Mouse (Mus musculus): Measurements from ENCODE around the gene Ube2g2. TPM values are rescaled to one million over a fixed set of nuclear protein-coding genes. Genes with fewer than 3 reads are reported as not detected.

The Ube2g2 gene
- total RNA-seq (2021): 10 to 100 TPM; 95.4 to 100.0 TPM
- long read RNA-seq, experiment 1, transcript Ube2g2-204 (6 exons, 2,031 nt): major isoform, 221 of 242 reads
- long read RNA-seq, experiment 1, partial matches to known transcripts: 5 of 242 reads
- long read RNA-seq, experiment 1, other reads (novel, unspliced or antisense): 13 of 242 reads
- long read RNA-seq, experiment 2, transcript Ube2g2-204 (6 exons, 2,031 nt): major isoform, 274 of 305 reads
- long read RNA-seq, experiment 2, partial matches to known transcripts: 22 of 305 reads
- long read RNA-seq, experiment 2, other reads (novel, unspliced or antisense): 6 of 305 reads

DNA sequence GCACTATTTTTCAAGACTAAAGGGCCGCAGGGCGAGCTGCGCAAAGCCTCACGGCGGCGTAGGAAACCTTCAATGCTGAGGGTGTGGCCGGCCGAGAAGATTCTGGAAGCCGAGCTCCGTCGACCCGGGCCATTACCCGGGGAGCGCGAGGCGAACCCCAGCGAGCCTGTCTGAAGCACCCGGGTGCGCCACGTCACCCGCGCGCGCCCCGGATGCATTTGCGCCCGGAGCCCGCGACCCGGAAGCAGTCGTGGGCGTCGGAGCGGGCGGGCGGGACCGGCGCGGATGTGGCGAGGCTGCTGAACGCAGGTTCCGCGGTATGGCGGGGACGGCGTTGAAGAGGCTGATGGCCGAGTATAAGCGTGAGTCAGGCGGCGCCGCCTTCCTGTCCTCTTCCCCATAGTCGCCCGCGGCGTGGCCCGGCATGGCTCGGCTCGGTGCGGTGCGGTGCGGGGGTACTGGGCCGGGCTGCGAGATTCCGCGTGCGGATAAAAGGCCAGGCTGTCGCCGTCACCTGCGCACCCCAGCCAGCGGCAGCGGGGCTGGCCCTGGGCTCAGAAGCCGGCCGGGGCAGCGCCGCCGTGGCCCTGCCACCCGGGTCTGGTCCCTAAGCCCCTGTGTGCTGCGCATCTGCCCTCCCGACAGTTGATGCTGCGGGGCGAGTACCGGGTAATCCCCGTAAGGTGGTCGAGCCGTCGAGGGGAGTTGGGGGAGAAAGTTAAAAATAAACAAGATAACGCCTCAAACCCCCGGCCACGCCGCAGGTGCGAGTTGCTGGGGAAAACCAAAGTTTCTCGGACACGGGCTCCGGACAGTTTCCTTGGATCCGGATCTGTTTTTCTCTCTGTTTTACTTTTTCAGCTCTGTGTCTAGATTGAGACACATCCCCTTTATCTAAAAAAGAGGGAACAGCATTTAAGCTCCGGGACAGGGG lies at the start of gene Ube2g2:
Ube2g2 (plus strand) TSS at position 221 of the 934 bp plus-strand sequence.
- DNase-seq: peak; percentile 97
- intact Hi-C loops (cut with DNase I): loop anchor here (5.0 kb wide), 2 partner anchors 40 to 545 kb away; partner anchors contain the start of genes D10Jhu81e and Pttg1ip
- Histone ChIP-seq H3K4me3 (peak within 1 kb of the TSS; percentile 80), H3K27ac (peak within 1 kb of the TSS; percentile 95)
- TF ChIP-seq CTCF (IDR thresholded peaks at IDR 0.05): no peak

DNA sequence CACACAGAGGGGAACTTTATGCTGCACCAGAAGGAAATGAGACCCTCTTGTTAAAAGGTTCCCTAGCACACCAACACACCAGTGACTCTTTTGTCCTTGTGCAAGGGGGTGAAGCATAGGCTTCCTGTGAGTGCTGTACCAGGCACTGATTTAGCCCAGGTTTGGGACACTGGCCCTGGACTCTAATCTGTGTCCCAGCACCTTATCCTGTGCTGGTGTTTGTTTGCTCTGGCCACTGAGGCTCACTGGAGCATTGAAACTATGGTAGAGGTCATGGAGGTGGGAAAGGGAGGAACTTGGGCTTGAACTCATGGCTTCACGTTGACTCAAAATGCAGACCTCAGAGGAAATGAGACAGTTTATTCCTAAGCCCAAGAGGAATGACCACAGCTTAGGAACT lies 48.9 kb upstream of the Ube2g2 start:
- TF ChIP-seq CTCF (IDR thresholded peaks at IDR 0.05): no peak
- no peak for DNase-seq
- intact Hi-C loops (cut with DNase I): loop anchor here (10.0 kb wide), 1 partner anchor 1548 kb away; no protein-coding TSS in a partner anchor

DNA sequence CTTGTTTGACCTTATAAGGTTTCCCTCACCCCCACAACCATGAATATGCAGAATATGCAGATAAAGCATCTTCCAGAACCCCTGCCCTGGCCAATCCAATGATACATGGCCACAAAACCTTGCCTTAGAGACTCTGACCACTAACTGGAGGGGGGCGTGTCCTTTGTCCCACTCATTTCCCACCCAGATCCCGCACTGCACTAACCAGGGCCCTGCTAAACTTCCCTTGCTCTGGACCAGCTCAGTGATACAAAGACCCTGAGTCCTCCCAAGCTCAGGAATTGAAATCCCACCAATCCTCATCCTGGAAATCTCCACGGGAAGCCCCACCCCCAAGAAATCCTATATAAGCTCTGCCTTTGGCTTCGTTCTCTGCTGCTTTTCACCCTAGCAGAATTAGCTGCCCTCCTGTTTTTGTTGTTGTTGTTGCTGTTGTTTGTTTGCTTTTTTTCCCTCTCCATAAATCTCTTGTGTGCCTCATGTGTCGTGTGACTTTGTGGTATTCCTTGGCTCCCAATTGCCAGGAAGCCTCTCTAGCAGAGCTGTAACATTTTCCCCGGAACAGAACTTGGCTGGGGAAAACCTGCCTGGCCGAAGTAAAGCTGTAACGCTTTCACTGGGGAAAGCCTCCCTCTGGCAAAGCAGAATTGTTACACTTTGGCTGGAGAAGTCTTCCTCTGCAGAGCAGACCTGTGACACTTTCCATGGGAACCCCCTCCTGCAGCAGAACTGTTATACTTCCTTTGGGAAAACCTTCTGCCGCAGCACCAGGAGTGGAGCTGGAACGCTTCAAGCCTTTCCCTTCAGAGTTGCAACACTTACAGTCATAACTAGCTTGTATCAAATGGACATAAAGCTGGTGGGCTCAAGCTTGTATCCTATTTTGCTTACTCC lies 41.8 kb upstream of the Ube2g2 start:
- no peak for TF ChIP-seq CTCF (IDR thresholded peaks at IDR 0.05)
- no peak overlapping the region for H3K4me3 ChIP-seq
- peak; percentile 51 for DNase-seq
- intact Hi-C loops (cut with DNase I): loop anchor here (5.0 to 10.0 kb wide), 2 partner anchors 42 to 165 kb away; partner anchors contain the start of genes Adarb1 and Ube2g2
- H3K27ac ChIP-seq: peak overlapping the region; percentile 97

More for the DNA sequence above, 48.9 kb upstream of the Ube2g2 start:
- no peak overlapping the region for H3K27ac ChIP-seq
- no peak overlapping the region for H3K4me3 ChIP-seq

DNA sequence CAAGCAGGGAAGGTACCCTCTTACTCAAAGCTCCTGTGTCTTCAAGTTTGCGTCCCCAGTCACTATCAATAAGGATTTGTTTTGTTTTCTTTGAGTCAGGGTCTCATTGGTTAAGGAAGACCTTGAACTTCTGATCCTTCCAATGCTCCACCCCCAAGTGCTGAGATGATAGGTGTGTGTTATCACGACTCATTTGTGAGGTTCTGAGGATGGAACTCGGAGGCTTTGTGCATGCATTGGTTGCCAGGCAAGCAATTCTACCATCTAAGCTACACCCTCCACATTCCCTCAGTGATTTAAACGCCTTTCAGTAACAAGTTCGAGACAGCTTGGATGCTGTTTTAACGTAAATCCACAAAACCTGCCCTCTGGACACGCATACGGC lies 41.1 kb upstream of the Ube2g2 start:
- peak overlapping the region; percentile 97 for H3K27ac ChIP-seq
- peak overlapping the region; percentile 82 for H3K4me3 ChIP-seq
- TF ChIP-seq CTCF (IDR thresholded peaks at IDR 0.05): no peak
- DNase-seq: no peak
- intact Hi-C loops (cut with DNase I): loop anchor here (5.0 to 10.0 kb wide), 2 partner anchors 41 to 166 kb away; partner anchors contain the start of genes Adarb1 and Ube2g2

GRCm38 (mm10) chr10:77581408-77582284 lies 40.4 kb upstream of the Ube2g2 start, which contains the start of gene Pttg1ip:
Pttg1ip (plus strand) TSS chr10:77581720.
- no peak for TF ChIP-seq CTCF (IDR thresholded peaks at IDR 0.05)
- peak; percentile 99 for DNase-seq
- Histone ChIP-seq H3K4me3 (peak within 1 kb of the TSS; percentile 82), H3K27ac (peak within 1 kb of the TSS; percentile 97)
- intact Hi-C loops (cut with DNase I): loop anchor here (5.0 to 10.0 kb wide), 2 partner anchors 41 to 167 kb away; partner anchors contain the start of genes Adarb1 and Ube2g2

- Histone ChIP-seq H3K4me3 (peak overlapping the region; percentile 82), H3K27ac (peak overlapping the region; percentile 97)
- TF ChIP-seq CTCF (IDR thresholded peaks at IDR 0.05): no peak
- intact Hi-C loops (cut with DNase I): loop anchor here (5.0 to 10.0 kb wide), 2 partner anchors 40 to 167 kb away; partner anchors contain the start of genes Adarb1 and Ube2g2
- no peak for DNase-seq
Observed at GRCm38 (mm10) chr10:77582285-77582618, 39.8 kb upstream of the Ube2g2 start.

DNA sequence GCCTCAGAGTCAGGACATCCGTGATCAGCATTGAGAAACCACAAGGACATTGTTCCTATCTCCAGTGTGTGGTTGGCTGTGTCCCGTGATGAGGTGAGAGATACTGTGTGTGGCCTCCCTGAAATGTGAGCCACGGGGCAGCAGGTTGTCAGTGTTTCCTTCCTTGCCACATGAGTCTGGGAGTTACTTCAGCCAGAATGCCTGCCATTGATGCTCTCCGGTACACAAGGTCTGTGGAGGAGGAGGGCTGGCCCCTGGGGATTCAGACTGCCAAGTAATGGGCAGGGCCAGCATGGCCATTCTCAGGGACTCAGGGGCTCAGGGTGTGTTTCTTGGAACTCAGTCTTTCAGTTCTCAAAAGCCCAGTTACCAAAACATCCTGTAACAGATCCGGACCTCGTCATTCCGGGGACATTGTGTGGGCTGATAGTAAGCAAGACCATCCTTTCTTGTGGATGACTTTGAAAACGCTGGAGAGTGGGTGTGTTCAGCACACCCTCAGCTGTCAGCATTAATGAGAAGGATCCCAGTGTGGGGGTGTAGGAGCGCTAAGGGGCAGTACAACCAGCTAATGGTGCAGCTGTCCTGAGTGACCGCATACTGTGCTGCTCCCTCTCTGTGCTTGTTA lies 38.2 kb upstream of the Ube2g2 start:
- peak; percentile 61 for DNase-seq
- intact Hi-C loops (cut with DNase I): loop anchor here (5.0 to 10.0 kb wide), 2 partner anchors 38 to 169 kb away; partner anchors contain the start of genes Adarb1 and Ube2g2
- no peak for TF ChIP-seq CTCF (IDR thresholded peaks at IDR 0.05)
- Histone ChIP-seq H3K27ac (peak overlapping the region; percentile 97), H3K4me3 (peak overlapping the region; percentile 82)

GRCm38 (mm10) chr10:77586637-77587036 lies 35.4 kb upstream of the Ube2g2 start:
- H3K4me3 ChIP-seq: no peak overlapping the region
- TF ChIP-seq CTCF (IDR thresholded peaks at IDR 0.05): no peak
- intact Hi-C loops (cut with DNase I): loop anchor here (2.0 to 10.0 kb wide), 2 partner anchors 16 to 172 kb away; partner anchors contain the start of gene Adarb1
- H3K27ac ChIP-seq: no peak overlapping the region
- DNase-seq: no peak

GRCm38 (mm10) chr10:77587091-77587775 lies 34.8 kb upstream of the Ube2g2 start:
- intact Hi-C loops (cut with DNase I): loop anchor here (2.0 to 10.0 kb wide), 2 partner anchors 16 to 172 kb away; partner anchors contain the start of gene Adarb1
- Histone ChIP-seq H3K4me3 (no peak overlapping the region), H3K27ac (peak overlapping the region; percentile 58)
- no peak for DNase-seq
- no peak for TF ChIP-seq CTCF (IDR thresholded peaks at IDR 0.05)

Measured in gastrocnemius, adult 2 months (tissue).